Mouse (Mus musculus): ENCODE data around the gene Fto. TPM values are rescaled to one million over a fixed set of nuclear protein-coding genes. Genes with fewer than 3 reads are reported as not detected.

Fto gene
- polyA plus RNA-seq, 1 experiment from 2014 or later, result 43.5 TPM

DNA sequence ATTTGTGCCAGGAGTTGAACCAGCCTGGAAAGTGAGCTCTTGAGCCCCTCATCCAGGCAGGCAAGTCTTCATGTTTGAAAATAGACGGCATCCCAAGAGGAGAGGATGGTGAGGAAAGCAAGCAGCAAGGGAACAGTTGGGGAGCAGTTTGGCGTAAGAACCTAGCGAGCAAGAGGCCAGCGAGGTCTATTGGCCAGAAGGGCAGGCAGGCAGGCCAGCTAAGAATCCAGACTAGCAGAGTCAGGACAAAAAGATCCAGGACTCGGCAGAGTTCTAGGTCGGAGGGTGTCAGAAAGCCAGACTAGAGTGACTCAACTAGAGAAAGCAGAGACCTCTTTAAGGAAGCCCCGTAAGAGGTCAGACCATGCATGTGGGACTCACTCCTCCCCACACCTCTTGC lies 327.1 kb downstream of the Fto start:
- H3K4me3 ChIP-seq (ENCODE audit: inconsistent target), result no peak overlapping the region
- H3K27ac ChIP-seq, result no peak overlapping the region
- H3K79me2 ChIP-seq (ENCODE audit: inconsistent target), result no peaks in the 10 kb centered on the region
- WGBS (ENCODE audit: missing documents), result 93% methylated on average over 7 of the region's 7 CpGs
- H3K36me3 ChIP-seq (ENCODE audit: inconsistent target), result no peaks in the 10 kb centered on the region

DNA sequence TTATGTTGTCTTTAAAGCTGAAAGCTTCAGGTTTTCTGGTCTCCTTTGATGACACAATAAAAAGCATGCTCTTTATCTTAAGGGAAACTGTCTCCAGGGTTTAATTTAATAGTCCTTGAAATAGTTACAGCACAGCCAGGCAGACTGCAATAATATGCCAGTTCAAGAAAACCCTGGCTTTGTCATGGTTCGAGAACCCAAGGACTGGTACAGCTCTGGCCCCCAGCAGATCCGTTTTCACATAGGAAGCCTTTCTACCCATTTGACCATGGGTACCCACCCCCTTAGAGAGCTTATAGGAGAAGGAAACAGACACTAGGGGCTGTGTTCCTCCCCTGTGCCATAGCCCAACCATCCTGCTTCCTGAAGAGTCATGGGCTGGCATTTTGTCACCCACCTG lies 332.2 kb downstream of the Fto start:
- H3K4me3 ChIP-seq (ENCODE audit: inconsistent target), result no peak overlapping the region
- no peaks in the 10 kb centered on the region for H3K79me2 ChIP-seq (ENCODE audit: inconsistent target)
- 87% methylated on average over 2 of the region's 2 CpGs for WGBS (ENCODE audit: missing documents)
- no peaks in the 10 kb centered on the region for H3K36me3 ChIP-seq (ENCODE audit: inconsistent target)
- no peak overlapping the region for H3K27ac ChIP-seq

DNA sequence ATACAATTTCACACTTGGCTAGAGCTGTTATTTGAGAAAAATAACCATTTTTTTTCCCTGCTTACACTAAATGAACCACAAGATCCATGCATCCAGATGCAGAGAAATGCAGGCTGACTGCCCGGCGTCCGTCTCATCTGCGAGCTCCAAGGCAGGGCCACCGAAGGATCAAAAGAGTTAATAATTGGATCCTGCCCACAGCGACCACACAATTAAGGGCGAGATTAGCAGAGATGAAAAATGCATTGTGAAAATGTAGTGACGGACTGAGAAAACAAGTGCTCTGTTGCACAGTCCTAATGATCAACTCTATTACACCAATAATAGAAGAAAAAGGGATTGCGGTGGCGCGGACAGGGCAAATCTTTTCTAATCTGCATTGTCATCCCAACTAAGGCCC lies 334.6 kb downstream of the Fto start:
- 94% methylated on average over 11 of the region's 11 CpGs for WGBS (ENCODE audit: missing documents)
- H3K79me2 ChIP-seq (ENCODE audit: inconsistent target), result no peaks in the 10 kb centered on the region
- no peak overlapping the region for H3K4me3 ChIP-seq (ENCODE audit: inconsistent target)
- no peaks in the 10 kb centered on the region for H3K36me3 ChIP-seq (ENCODE audit: inconsistent target)
- no peak overlapping the region for H3K27ac ChIP-seq

DNA sequence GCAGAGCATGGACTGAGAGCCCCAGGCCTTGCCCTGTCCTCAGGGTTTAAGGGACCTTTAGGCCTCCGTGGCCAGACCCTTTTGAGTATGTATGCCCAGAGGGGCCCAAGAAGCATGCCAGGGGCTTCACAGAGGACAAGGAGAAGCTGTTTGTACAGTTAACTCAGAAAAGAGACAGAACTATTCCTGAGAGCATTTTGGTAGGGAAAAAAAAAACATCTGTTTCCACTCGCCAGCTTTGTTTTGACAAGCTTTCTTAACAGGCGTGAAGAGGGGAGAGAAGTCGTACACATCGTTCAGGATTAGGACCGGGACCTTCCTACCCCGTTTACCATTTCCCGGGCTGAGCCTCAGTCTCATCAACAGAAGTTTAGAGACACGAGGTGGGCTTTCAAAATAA lies 335.5 kb downstream of the Fto start:
- 90% methylated on average over 9 of the region's 9 CpGs for WGBS (ENCODE audit: missing documents)
- Histone ChIP-seq H3K27ac (no peak overlapping the region), H3K36me3 (ENCODE audit: inconsistent target) (no peaks in the 10 kb centered on the region), H3K4me3 (ENCODE audit: inconsistent target) (no peak overlapping the region), H3K79me2 (ENCODE audit: inconsistent target) (no peaks in the 10 kb centered on the region)

DNA sequence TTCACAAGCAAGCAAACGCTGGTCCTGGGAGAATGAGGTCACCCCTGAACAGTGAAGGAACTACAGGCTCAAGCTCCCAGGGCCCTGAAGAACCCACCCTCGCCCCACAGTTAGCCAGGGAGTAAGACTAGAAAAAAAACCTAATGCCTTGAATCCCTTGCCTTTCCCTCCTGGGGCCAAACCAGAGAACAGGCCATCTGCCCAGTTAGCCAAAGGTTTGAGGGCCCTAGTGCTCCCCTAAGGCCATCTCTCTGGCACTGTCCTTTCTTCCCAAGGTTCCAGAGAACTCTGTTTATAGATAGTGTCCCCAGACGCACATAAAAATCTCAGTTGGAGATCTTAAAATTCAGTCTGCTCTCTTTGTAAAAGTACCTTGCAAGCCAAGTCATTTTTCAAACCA lies 340.2 kb downstream of the Fto start:
- Histone ChIP-seq H3K27ac (no peak overlapping the region), H3K4me3 (ENCODE audit: inconsistent target) (no peak overlapping the region), H3K79me2 (ENCODE audit: inconsistent target) (no peaks in the 10 kb centered on the region), H3K36me3 (ENCODE audit: inconsistent target) (no peaks in the 10 kb centered on the region)
- 83% methylated on average over 3 of the region's 3 CpGs for WGBS (ENCODE audit: missing documents)

DNA sequence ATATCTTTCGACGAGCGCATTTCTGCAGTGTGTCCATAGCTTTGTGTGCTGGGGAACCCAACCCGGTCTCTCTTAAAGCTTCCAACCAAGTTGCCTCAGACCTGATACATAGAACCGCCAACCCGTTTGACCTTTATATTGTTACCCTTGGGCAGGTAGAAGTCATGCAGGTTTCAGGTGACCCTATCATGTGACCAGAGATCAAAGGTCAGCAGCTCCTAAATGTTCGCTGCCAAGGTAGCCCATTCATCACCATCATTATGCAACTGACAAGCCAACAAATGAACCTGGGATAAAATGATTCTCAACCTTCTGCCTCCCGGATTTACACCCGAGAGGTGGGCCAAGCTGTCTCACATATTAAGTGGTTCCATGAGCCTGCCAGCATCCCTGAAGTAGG lies 344.1 kb downstream of the Fto start:
- WGBS (ENCODE audit: missing documents), result 92% methylated on average over 9 of the region's 9 CpGs
- Histone ChIP-seq H3K4me3 (ENCODE audit: inconsistent target) (no peak overlapping the region), H3K27ac (no peak overlapping the region), H3K79me2 (ENCODE audit: inconsistent target) (no peaks in the 10 kb centered on the region), H3K36me3 (ENCODE audit: inconsistent target) (no peaks in the 10 kb centered on the region)

DNA sequence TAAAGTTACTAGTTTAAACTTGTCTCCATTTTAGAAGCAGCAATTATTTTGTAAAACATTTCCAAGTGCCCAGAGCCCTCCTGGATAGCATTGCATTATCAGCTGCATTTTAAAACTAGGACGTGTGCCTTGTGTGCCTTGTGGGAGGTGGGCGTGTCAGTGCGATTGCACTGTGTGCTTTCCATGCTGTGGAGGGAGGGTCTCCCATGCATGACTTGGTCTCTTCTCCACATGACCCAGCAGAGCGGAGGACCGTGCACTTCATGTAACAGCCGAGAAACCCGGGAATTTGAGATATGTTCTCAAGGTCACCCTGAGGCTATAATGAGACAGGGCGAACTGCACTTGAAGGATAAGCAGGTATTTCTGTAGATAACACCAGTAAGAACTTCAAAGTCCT lies 347.6 kb downstream of the Fto start:
- H3K27ac ChIP-seq, result no peak overlapping the region
- H3K36me3 ChIP-seq (ENCODE audit: inconsistent target), result no peaks in the 10 kb centered on the region
- WGBS (ENCODE audit: missing documents), result 96% methylated on average over 8 of the region's 8 CpGs
- no peak overlapping the region for H3K4me3 ChIP-seq (ENCODE audit: inconsistent target)
- no peaks in the 10 kb centered on the region for H3K79me2 ChIP-seq (ENCODE audit: inconsistent target)

DNA sequence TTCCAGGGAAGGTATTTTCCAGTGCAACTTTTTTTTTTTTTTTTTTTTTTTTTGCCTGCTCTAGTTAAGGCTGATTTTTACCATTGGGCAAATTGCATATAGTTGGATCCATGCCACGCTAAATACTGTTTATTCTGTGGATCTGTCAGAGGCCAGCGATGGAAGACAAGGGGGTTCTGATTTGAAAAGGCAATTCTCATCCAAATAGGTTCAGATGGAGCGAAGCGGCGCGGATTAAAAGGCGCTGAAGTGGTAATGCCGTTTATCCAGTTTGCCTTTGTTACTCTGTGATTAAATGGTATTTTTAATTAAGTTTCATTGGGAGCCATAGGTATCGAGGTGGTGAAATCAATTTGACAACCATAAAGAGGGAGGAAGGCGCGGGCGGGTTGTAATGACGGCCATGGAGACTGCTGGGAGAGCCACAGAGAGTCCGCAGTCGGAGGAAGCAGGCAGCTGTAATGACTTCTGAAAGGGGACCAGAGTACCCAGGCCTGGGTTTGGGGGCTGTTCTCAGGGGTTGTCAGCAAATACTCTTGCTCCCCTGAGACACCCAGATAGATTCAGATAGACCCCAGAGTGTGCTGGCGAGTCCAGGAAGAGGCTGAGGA lies 356.2 kb downstream of the Fto start:
- Histone ChIP-seq H3K79me2 (ENCODE audit: inconsistent target) (no peaks in the 10 kb centered on the region), H3K4me3 (ENCODE audit: inconsistent target) (no peak overlapping the region), H3K27ac (no peak overlapping the region), H3K36me3 (ENCODE audit: inconsistent target) (no peaks in the 10 kb centered on the region)
- 92% methylated on average over 16 of the region's 16 CpGs for WGBS (ENCODE audit: missing documents)

DNA sequence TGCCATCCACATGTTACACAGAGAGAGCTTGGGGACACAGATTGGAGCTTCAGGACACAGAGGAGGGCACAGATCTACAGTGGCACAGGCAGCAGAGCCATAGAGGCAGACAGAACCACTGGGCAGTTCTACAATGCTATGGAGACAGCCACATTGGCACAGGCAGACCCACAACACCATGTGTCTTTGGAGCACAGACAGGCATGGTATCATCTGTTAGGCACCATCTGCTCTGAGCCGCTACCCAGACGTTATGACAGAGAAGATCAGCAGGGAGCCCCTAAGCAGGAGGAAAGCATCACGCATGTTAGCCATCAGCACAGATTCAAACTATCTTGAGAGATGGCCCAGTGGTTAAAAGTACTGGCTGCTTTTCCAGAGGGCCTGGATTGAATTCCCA lies 363.6 kb downstream of the Fto start:
- Histone ChIP-seq H3K36me3 (ENCODE audit: inconsistent target) (no peaks in the 10 kb centered on the region), H3K79me2 (ENCODE audit: inconsistent target) (no peaks in the 10 kb centered on the region), H3K4me3 (ENCODE audit: inconsistent target) (no peak overlapping the region), H3K27ac (no peak overlapping the region)
- 89% methylated on average over 3 of the region's 3 CpGs for WGBS (ENCODE audit: missing documents)

DNA sequence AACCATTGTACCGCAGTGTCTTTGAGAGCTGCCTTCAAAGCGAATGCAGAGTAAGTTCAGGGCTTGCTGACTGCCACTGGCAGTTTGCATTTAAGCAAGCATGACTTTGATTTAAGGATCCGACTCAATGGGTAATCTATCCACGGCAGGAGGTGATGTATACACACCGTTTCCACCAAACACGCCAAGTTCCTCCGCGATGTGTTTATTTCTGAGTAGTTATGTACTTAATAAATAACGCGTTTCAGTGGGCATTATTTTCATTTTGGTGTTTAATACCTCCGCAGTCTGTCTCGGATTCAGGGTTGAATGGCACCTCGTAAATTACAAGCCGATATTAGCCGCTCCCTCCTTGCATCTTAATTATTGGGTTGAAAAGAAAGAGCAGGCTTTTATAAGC lies 366.1 kb downstream of the Fto start:
- H3K79me2 ChIP-seq (ENCODE audit: inconsistent target), result no peaks in the 10 kb centered on the region
- H3K27ac ChIP-seq, result no peak overlapping the region
- H3K36me3 ChIP-seq (ENCODE audit: inconsistent target), result no peaks in the 10 kb centered on the region
- H3K4me3 ChIP-seq (ENCODE audit: inconsistent target), result no peak overlapping the region
- WGBS (ENCODE audit: missing documents), result 81% methylated on average over 15 of the region's 15 CpGs

DNA sequence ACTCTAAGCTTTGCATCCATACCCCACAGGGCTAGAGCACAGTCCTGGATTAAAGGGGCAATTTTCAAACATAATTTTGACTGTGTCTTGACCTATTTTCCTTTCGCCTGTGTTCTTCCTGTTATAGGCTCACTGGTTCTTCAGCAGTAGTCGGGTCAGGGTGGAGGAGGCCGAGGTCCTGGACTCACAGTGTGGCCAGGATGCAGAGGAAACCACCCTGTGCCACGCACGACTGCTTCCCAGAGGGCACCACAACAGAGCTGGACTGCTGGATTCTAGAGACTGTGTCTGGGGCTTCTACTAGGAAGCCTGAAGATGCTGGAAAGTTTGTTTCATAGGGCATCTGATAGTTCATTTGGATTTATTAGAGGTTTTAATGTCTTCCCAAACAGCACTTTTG lies 366.8 kb downstream of the Fto start:
- no peak overlapping the region for H3K4me3 ChIP-seq (ENCODE audit: inconsistent target)
- WGBS (ENCODE audit: missing documents), result 55% methylated on average over 5 of the region's 5 CpGs
- H3K27ac ChIP-seq, result no peak overlapping the region
- H3K79me2 ChIP-seq (ENCODE audit: inconsistent target), result no peaks in the 10 kb centered on the region
- H3K36me3 ChIP-seq (ENCODE audit: inconsistent target), result no peaks in the 10 kb centered on the region

DNA sequence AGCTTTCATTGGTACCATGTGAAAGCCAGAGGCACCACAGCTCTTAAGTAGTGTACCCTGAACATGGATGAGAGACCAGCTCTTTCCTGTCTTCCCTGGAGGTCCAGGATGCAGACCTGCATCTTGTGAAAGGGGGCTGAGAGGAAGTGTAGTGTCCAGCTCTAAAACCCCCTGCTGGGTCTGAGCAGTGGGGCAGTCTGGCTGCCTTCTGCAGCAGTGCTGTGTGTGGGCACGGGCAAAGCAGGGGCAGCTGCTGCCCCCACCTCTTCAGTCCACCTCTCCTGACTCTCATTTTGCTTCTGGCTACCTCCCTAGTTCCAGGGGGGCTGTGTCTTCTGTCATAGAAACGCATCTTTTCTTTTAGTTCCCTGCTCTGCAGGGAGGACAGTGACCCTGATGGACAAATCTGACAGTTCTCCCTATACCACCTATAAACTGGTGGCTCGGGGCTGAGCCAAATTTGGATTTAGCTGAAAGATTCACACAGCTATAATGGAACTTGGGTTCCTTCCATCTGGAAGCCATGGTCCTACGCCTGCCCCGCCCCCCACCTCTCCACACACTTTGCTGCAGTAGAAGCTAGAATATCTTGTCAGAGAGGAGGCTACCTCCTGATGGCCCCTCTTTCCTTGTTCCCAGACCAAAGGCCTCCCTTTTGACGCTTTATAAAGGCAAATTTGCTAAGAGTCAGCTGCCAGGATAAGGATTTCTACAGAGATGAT lies 371.4 kb downstream of the Fto start:
- H3K79me2 ChIP-seq (ENCODE audit: inconsistent target), result no peaks in the 10 kb centered on the region
- no peak overlapping the region for H3K27ac ChIP-seq
- H3K36me3 ChIP-seq (ENCODE audit: inconsistent target), result no peaks in the 10 kb centered on the region
- H3K4me3 ChIP-seq (ENCODE audit: inconsistent target), result no peak overlapping the region
- WGBS (ENCODE audit: missing documents), result 77% methylated on average over 6 of the region's 6 CpGs

DNA sequence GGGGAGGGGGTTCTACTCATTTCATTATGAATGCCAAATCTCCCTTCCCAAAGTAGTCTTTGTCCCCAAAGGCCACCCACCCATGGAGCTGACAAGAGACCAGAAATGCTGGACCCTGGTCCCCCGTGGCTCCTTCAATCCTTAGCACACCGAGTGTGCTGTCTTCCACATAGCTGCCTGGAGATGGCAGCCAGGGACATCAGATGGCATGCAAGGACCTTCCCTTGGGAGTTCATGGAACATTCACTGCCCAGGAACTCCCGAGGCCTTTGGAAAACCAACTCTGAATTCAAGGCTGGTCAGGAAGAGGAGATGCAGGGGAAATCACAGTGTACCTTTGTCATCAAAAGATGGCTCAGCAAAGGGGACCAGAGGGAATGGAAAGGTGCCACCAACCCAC lies 372.1 kb downstream of the Fto start:
- no peak overlapping the region for H3K27ac ChIP-seq
- no peaks in the 10 kb centered on the region for H3K79me2 ChIP-seq (ENCODE audit: inconsistent target)
- no peak overlapping the region for H3K4me3 ChIP-seq (ENCODE audit: inconsistent target)
- no peaks in the 10 kb centered on the region for H3K36me3 ChIP-seq (ENCODE audit: inconsistent target)
- 65% methylated on average over 3 of the region's 3 CpGs for WGBS (ENCODE audit: missing documents)

DNA sequence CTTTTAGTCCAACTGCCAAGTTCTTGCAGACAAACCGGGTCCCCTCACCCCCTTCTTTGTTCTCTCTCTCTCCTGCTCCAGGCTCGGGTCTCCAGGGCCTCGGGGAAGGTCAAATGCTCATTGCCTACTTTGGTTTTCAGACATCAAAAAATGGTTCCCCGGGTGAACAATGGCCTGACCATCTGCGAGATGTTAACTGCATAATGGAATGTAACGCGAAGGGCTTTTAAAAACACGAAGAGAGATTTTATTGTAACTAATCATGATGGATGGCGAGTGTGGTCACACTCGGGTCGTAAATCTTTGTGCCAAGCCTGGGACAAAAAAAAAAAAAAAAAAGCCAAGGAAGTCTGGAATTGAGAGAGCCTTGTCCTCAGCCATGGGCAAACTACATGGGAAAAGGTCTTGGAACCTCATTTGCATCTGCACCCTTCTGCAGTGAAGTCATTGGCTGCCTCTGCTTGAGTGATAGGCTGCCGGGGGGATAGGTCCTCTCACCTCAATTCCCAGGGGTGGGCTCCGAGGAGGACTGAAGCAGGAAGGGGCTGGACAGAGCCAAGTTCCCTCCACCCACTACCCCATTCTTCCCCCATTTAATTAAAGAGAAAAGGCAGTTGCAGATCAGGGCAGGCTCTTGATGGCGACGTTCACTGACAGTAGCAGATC lies 378.9 kb downstream of the Fto start:
- Histone ChIP-seq H3K36me3 (ENCODE audit: inconsistent target) (no peaks in the 10 kb centered on the region), H3K4me3 (ENCODE audit: inconsistent target) (no peak overlapping the region), H3K27ac (no peak overlapping the region), H3K79me2 (ENCODE audit: inconsistent target) (no peaks in the 10 kb centered on the region)
- whole genome bisulfite sequencing (ENCODE audit: missing documents), result 27% methylated on average over 15 of the region's 15 CpGs

DNA sequence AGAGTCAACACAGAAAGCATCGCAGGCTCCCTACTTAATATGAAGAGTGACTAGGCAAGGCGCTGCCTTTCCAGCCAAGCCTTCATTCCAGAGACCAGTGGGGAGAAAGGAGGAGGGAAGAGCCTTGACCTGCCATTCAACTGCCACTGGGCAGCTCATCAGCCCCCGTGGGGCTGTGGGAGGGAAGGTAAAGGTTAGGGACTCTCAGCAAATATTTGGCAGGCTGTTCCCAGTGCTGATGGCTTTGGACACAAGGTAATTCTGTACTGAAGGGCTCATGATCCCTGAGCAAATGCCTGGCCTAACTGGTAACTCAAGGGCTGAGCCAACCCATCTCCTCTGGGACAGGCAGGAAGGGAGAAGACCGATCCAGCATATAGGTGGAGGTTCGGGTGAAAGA lies 393.2 kb downstream of the Fto start:
- H3K79me2 ChIP-seq (ENCODE audit: inconsistent target), result no peaks in the 10 kb centered on the region
- no peak overlapping the region for H3K4me3 ChIP-seq (ENCODE audit: inconsistent target)
- no peaks in the 10 kb centered on the region for H3K36me3 ChIP-seq (ENCODE audit: inconsistent target)
- WGBS (ENCODE audit: missing documents), result 82% methylated on average over 5 of the region's 5 CpGs
- H3K27ac ChIP-seq, result no peak overlapping the region
